Mouse (Mus musculus) midbrain, embryonic 15.5 days (tissue): ENCODE data around the gene D630023F18Rik. TPM values are rescaled to one million over a fixed set of nuclear protein-coding genes. Genes with fewer than 3 reads are reported as not detected.

ENCODE experiments used
- ATAC-seq: fragments of 200-750 bp; cut with Nextera tagmentation; replicated peaks from 2 replicates; pipeline ENCODE4 v1.8.0; 2017; ENCODE audit warnings: moderate TSS enrichment
- H3K27ac ChIP-seq: fragments of 300-500 bp; sonication (generic); 2 replicates; pipeline ENCODE4 v1.5.1; 2015; ENCODE audit warnings: mild to moderate bottlenecking, inconsistent platforms
- H3K27me3 ChIP-seq: fragments of 300-500 bp; sonication (generic); replicated peaks from 2 replicates; pipeline ENCODE4 v1.6.1; 2015; ENCODE audit warnings: inconsistent platforms
- H3K36me3 ChIP-seq: fragments of 300-500 bp; sonication (generic); replicated peaks from 2 replicates; pipeline ENCODE4 v1.6.1; 2015; ENCODE audit warnings: inconsistent platforms
- H3K4me1 ChIP-seq: fragments of 300-500 bp; sonication (generic); 2 replicates; pipeline ENCODE4 v1.6.1; 2015; ENCODE audit warnings: inconsistent platforms
- H3K4me2 ChIP-seq: fragments of 300-500 bp; sonication (generic); 2 replicates; pipeline ENCODE4 v1.6.1; 2015; ENCODE audit warnings: inconsistent platforms, mild to moderate bottlenecking, moderate library complexity
- H3K4me3 ChIP-seq: fragments of 300-500 bp; sonication (generic); 2 replicates; pipeline ENCODE4 v1.5.1; 2015; ENCODE audit warnings: mild to moderate bottlenecking, inconsistent platforms
- H3K9ac ChIP-seq: fragments of 300-500 bp; sonication (generic); 2 replicates; pipeline ENCODE4 v1.6.1; 2015; ENCODE audit warnings: mild to moderate bottlenecking, inconsistent platforms
- H3K9me3 ChIP-seq: fragments of 300-500 bp; sonication (generic); 2 replicates; pipeline ENCODE4 v1.6.1; 2016; ENCODE audit warnings: inconsistent platforms
- WGBS: fragments of 180-500 bp; shearing (Covaris S2); methylation state at CpG from one replicate; pipeline ENCODE4 v1.1.7; 2015; ENCODE audit warnings: mixed read lengths; 5-methylcytosine and 5-hydroxymethylcytosine counted together
- polyA plus RNA-seq: library from polyadenylated mRNA; unstranded; fragments of >200 nt; fragmentation: Nextera tagmentation; extraction: Ambion mirVana; gene quantifications from 2 replicates; pipeline ENCODE4 v1.2.1, GENCODE M21; 2015

The D630023F18Rik gene
- polyA plus RNA-seq, 1 experiment from 2014 or later, result 1.1 TPM

GRCm38 (mm10) chr1:65107654-65108279 lies 15.2 kb downstream of the D630023F18Rik start:
- ATAC-seq, result no peak
- Histone ChIP-seq H3K4me2 (no peak overlapping the region), H3K4me1 (0 out of 2 replicates have a peak, but pooled peaks cover 2% of the 10 kb centered on the region), H3K27me3 (no peaks in the 10 kb centered on the region), H3K9ac (no peak overlapping the region), H3K4me3 (no peak overlapping the region), H3K27ac (no peak overlapping the region), H3K36me3 (no peaks in the 10 kb centered on the region), H3K9me3 (no peaks in the 10 kb centered on the region)
- 88% methylated on average over 10 of the region's 10 CpGs for WGBS

GRCm38 (mm10) chr1:65103273-65103672 lies 19.7 kb downstream of the D630023F18Rik start, which contains the start of gene Cryga:
Gene Cryga (minus strand): TSS chr1:65103373.
- Histone ChIP-seq H3K4me3 (no peak within 1 kb of the TSS), H3K9me3 (no peaks in the 10 kb centered on the region), H3K4me2 (no peak within 1 kb of the TSS), H3K36me3 (no peaks in the 10 kb centered on the region), H3K9ac (no peak within 1 kb of the TSS), H3K4me1 (no peaks in the 10 kb centered on the region), H3K27me3 (no peaks in the 10 kb centered on the region), H3K27ac (no peak within 1 kb of the TSS)
- 86% methylated on average over 11 of the region's 11 CpGs for WGBS
- ATAC-seq, result no peak

GRCm38 (mm10) chr1:65096953-65097352 lies 26.1 kb downstream of the D630023F18Rik start:
- H3K4me2 ChIP-seq, result no peak overlapping the region
- no peak for ATAC-seq

GRCm38 (mm10) chr1:65091566-65091965 lies 31.4 kb downstream of the D630023F18Rik start:
- WGBS, result 92% methylated on average over 3 of the region's 3 CpGs
- no peaks in the 10 kb centered on the region for H3K9me3 ChIP-seq
- H3K9ac ChIP-seq, result no peak overlapping the region
- H3K27ac ChIP-seq, result no peak overlapping the region
- H3K27me3 ChIP-seq, result no peaks in the 10 kb centered on the region
- ATAC-seq, result no peak
- no peaks in the 10 kb centered on the region for H3K36me3 ChIP-seq
- no peaks in the 10 kb centered on the region for H3K4me1 ChIP-seq
- no peak overlapping the region for H3K4me3 ChIP-seq
- no peak overlapping the region for H3K4me2 ChIP-seq

More at GRCm38 (mm10) chr1:65096953-65097352, 26.1 kb downstream of the D630023F18Rik start:
- Histone ChIP-seq H3K4me1 (no peaks in the 10 kb centered on the region), H3K27ac (no peak overlapping the region), H3K36me3 (no peaks in the 10 kb centered on the region), H3K4me3 (no peak overlapping the region), H3K9me3 (no peaks in the 10 kb centered on the region), H3K27me3 (no peaks in the 10 kb centered on the region), H3K9ac (no peak overlapping the region)
- 89% methylated on average over 3 of the region's 3 CpGs for WGBS

- no peak overlapping the region for H3K4me2 ChIP-seq
- no peaks in the 10 kb centered on the region for H3K27me3 ChIP-seq
- no peaks in the 10 kb centered on the region for H3K36me3 ChIP-seq
- no peak overlapping the region for H3K4me3 ChIP-seq
- H3K9ac ChIP-seq, result no peak overlapping the region
- no peaks in the 10 kb centered on the region for H3K4me1 ChIP-seq
- H3K27ac ChIP-seq, result no peak overlapping the region
- H3K9me3 ChIP-seq, result no peaks in the 10 kb centered on the region
- WGBS, result 89% methylated on average over 2 of the region's 2 CpGs
- no peak for ATAC-seq
Measured at GRCm38 (mm10) chr1:65090370-65090769, 32.6 kb downstream of the D630023F18Rik start.

- WGBS, result 83% methylated on average over 6 of the region's 6 CpGs
- H3K27ac ChIP-seq, result no peak overlapping the region
- H3K4me1 ChIP-seq, result no peaks in the 10 kb centered on the region
- ATAC-seq, result no peak
- H3K36me3 ChIP-seq, result no peaks in the 10 kb centered on the region
- H3K9ac ChIP-seq, result no peak overlapping the region
- no peak overlapping the region for H3K4me3 ChIP-seq
- H3K9me3 ChIP-seq, result no peaks in the 10 kb centered on the region
- H3K27me3 ChIP-seq, result no peaks in the 10 kb centered on the region
- no peak overlapping the region for H3K4me2 ChIP-seq
Measured at GRCm38 (mm10) chr1:65088567-65089356, 34.3 kb downstream of the D630023F18Rik start.

- Histone ChIP-seq H3K27me3 (no peaks in the 10 kb centered on the region), H3K4me1 (no peaks in the 10 kb centered on the region), H3K9ac (no peak within 1 kb of the TSS), H3K4me2 (no peak within 1 kb of the TSS; the same call in 1 of the 2 replicates), H3K27ac (no peak within 1 kb of the TSS), H3K4me3 (no peak within 1 kb of the TSS), H3K36me3 (no peaks in the 10 kb centered on the region), H3K9me3 (no peaks in the 10 kb centered on the region)
- 25% methylated on average over 7 of the region's 7 CpGs for WGBS
- no peak for ATAC-seq
Measured at GRCm38 (mm10) chr1:65082188-65082587, 40.8 kb downstream of the D630023F18Rik start, which contains the start of gene Crygb. Gene Crygb (minus strand): TSS chr1:65082288.

GRCm38 (mm10) chr1:65075607-65076006 lies 47.4 kb downstream of the D630023F18Rik start:
- H3K4me3 ChIP-seq, result no peak overlapping the region
- H3K9ac ChIP-seq, result no peak overlapping the region
- no peak overlapping the region for H3K27ac ChIP-seq
- no peak overlapping the region for H3K4me2 ChIP-seq
- 25% methylated on average over 5 of the region's 5 CpGs for WGBS
- no peaks in the 10 kb centered on the region for H3K9me3 ChIP-seq
- H3K27me3 ChIP-seq, result no peaks in the 10 kb centered on the region
- no peaks in the 10 kb centered on the region for H3K4me1 ChIP-seq
- no peak for ATAC-seq
- H3K36me3 ChIP-seq, result no peaks in the 10 kb centered on the region

- H3K27ac ChIP-seq, result no peak within 1 kb of the TSS
- no peaks in the 10 kb centered on the region for H3K36me3 ChIP-seq
- no peak for ATAC-seq
- no peak within 1 kb of the TSS for H3K4me3 ChIP-seq
- H3K4me1 ChIP-seq, result no peaks in the 10 kb centered on the region
- no peak within 1 kb of the TSS for H3K4me2 ChIP-seq
- no peaks in the 10 kb centered on the region for H3K9me3 ChIP-seq
- no peak within 1 kb of the TSS for H3K9ac ChIP-seq
- H3K27me3 ChIP-seq, result no peaks in the 10 kb centered on the region
- 56% methylated on average over 6 of the region's 6 CpGs for WGBS
Measured at GRCm38 (mm10) chr1:65073589-65073988, 49.4 kb downstream of the D630023F18Rik start, which contains the start of gene Crygc. Gene Crygc (minus strand): TSS chr1:65073689.

- H3K4me3 ChIP-seq, result no peak overlapping the region
- H3K9me3 ChIP-seq, result no peaks in the 10 kb centered on the region
- no peak overlapping the region for H3K4me2 ChIP-seq
- ATAC-seq, result no peak
- H3K9ac ChIP-seq, result no peak overlapping the region
- no peaks in the 10 kb centered on the region for H3K27me3 ChIP-seq
- H3K27ac ChIP-seq, result no peak overlapping the region
- no peaks in the 10 kb centered on the region for H3K4me1 ChIP-seq
- H3K36me3 ChIP-seq, result no peaks in the 10 kb centered on the region
Measured at GRCm38 (mm10) chr1:65067842-65068241, 55.2 kb downstream of the D630023F18Rik start.

GRCm38 (mm10) chr1:65064201-65064600 lies 58.8 kb downstream of the D630023F18Rik start:
- H3K4me2 ChIP-seq, result no peak overlapping the region
- WGBS, result 89% methylated on average over 15 of the region's 15 CpGs
- no peaks in the 10 kb centered on the region for H3K27me3 ChIP-seq
- no peak overlapping the region for H3K9ac ChIP-seq
- no peak overlapping the region for H3K27ac ChIP-seq
- no peak for ATAC-seq
- H3K36me3 ChIP-seq, result no peaks in the 10 kb centered on the region
- no peaks in the 10 kb centered on the region for H3K9me3 ChIP-seq
- no peak overlapping the region for H3K4me3 ChIP-seq
- no peaks in the 10 kb centered on the region for H3K4me1 ChIP-seq

- 58% methylated on average over 8 of the region's 8 CpGs for WGBS
- no peak within 1 kb of the TSS for H3K4me2 ChIP-seq
- no peaks in the 10 kb centered on the region for H3K4me1 ChIP-seq
- no peak within 1 kb of the TSS for H3K9ac ChIP-seq
- H3K27ac ChIP-seq, result no peak within 1 kb of the TSS
- ATAC-seq, result no peak
- H3K9me3 ChIP-seq, result no peaks in the 10 kb centered on the region
- H3K36me3 ChIP-seq, result no peaks in the 10 kb centered on the region
- no peak within 1 kb of the TSS for H3K4me3 ChIP-seq
- H3K27me3 ChIP-seq, result no peaks in the 10 kb centered on the region
Measured at GRCm38 (mm10) chr1:65063352-65063751, 59.7 kb downstream of the D630023F18Rik start, which contains the start of gene Crygd. Gene Crygd (minus strand): TSS chr1:65063452.
